Mouse (Mus musculus) MEL-GATA-1-ER (cell line): Measurements from ENCODE around the gene Hist1h4a.
"Not testable (repeated sequence)": the region's sequence is repeated elsewhere in the genome, so short reads cannot be mapped to it uniquely, and the experiment has no call there.

Source experiments
- DNase-seq: peaks from one replicate; pipeline ENCODE4 v3.0.0-alpha.2; 2012; ENCODE audit warnings: low read depth; ENCODE audit errors: extremely low read depth

The Hist1h4a gene

DNA sequence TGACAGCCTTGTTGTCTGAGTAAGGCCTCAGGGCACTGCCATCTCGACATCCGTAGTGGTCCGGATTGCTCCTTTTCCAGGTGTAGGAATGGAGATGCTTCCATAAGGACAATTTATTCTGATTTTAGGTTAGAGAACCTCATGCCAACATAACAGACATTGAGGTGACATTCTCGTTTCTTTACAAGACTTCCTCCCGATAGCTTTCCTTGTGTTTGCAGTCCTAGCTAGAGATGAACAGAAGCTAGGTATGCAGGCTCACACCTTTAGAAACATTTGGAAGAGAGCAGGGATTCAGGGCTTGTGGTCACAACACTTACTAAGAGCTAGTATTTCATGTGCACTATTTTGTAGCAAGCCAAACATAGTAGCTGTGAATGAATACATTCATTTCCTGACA is 17.8 kb downstream of the Hist1h4a start:
- DNase-seq, result no peak

DNA sequence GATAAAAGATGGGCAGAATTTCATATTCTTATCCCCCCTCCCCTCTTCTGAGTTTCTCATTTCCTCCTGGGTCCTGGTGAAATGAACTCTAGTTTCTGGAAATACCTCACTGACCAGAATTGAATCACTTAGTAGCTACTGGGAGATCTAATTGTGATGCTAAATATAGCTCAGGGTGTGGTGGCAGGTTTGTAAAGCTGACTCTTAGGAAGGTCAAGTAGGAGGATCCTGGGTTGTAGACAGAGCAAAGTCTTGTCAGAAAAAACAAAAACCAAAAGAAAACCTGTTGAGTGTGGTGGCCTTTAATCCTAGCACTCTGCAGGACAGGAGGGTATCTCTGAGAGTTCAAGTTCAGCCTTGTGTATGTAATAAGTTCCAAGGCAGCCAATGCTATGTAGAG is 19.0 kb downstream of the Hist1h4a start:
- DNase-seq, result no peak

DNA sequence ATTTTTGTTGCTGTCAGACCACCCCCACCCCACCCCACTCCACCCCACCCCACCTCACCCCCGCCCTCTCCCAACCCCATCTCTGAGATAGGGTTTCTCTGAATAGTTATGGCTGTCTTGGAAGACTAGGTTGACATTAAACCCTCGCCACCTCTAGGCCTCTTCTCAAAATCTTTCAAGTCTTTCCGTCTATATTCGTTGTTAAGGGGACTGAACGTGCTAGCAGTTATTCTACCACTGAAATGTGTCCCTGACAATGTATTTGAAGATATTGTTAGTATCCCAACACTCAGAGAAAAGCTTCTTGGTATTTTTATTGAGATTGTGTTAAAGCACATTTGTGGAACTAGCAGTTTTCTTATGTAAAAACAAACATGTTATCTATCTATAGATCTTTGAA is 20.1 kb downstream of the Hist1h4a start:
- DNase-seq, result no peak

DNA sequence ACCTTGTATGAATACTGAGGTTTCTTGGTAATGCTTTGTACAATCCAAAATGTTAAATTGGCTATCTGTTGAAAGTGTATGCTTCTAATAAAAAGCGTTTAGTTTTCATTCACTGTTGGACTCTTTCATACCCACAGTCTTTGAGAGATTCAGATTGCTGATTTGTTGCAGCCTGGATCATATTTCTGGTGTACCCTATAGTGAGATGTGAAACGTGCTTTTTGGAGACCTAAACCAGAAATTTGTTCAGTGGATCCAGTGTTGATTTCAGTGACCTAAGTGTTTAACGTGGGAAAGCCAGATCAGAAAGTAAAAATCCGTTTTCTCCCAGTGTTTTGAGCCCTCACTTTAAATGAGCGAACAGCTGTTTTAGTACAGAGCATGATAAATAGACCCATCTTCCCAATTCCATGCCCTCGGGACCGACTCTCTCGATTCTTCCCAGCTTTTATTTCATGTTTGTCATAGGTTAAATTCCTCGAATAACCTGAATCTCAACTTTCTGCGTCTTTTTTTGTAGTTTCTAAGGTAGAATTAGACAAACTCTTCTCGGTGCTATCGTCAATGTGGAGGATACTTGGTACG is 20.7 kb downstream of the Hist1h4a start:
- DNase-seq, result no peak

DNA sequence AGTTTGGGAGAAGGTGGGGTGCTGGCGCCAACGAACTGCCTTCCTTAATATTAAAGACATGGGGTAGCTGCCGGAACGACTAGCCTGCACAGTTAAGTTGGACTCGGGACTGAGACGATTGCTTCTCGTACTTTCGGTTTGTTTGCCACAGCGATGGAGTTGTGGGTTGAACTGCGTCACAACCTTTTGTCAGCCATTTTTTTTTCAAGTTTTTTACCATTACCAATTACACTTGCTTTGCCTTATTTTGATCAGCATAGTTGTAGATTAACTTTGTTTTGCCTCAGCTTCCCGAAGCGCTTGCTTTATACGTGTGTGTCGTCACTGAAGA is 21.1 kb downstream of the Hist1h4a start:
- DNase-seq, result no peak

DNA sequence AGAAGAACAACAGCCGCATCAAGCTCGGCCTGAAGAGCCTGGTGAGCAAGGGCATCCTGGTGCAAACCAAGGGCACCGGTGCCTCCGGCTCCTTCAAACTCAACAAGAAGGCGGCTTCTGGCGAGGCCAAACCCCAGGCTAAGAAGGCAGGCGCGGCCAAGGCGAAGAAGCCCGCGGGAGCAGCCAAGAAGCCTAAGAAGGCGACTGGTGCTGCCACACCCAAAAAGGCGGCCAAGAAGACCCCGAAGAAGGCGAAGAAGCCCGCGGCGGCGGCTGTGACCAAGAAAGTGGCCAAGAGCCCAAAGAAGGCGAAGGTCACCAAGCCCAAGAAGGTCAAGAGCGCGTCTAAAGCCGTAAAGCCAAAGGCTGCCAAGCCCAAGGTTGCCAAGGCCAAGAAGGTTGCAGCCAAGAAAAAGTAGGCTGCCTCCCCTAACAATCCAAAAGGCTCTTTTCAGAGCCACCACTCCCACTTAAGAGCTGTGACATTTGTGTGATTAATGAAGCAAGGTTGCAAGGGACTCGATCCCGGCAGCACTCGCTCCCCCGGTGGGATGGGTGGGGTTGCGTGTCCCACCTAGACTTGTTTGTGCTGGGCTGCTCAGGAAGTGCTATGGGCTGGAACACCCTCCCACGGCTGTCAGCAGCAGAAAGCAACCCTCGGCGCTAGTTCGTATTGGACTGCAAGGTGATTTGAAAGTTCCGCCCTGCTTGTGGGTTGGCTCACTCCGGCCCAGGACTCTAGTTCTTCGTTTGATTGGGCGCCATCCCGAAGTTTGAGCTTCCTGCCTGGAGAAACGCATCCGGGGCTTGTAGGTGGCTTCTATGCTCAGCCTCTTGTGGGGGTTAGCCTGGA is 21.7 kb downstream of the Hist1h4a start:
- DNase-seq, result peak; percentile 96

DNA sequence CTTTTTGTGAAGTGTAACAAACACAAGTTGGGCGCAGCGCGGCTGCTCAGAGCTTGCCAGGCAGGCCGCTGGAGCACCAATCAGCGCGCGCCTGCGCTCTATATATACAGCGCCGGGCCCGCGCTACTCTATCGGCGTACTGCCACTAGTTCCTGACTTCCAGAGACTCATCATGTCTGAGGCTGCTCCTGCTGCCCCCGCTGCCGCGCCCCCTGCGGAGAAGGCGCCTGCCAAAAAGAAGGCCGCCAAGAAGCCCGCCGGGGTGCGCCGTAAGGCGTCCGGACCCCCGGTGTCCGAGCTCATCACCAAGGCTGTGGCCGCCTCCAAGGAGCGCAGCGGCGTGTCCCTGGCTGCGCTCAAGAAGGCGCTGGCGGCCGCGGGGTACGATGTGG is 22.4 kb downstream of the Hist1h4a start, which contains the start of gene Hist1h1c:
Gene Hist1h1c, plus strand, starts transcription at position 132 of the 392 bp plus-strand sequence.
- DNase-seq, result peak; percentile 92

DNA sequence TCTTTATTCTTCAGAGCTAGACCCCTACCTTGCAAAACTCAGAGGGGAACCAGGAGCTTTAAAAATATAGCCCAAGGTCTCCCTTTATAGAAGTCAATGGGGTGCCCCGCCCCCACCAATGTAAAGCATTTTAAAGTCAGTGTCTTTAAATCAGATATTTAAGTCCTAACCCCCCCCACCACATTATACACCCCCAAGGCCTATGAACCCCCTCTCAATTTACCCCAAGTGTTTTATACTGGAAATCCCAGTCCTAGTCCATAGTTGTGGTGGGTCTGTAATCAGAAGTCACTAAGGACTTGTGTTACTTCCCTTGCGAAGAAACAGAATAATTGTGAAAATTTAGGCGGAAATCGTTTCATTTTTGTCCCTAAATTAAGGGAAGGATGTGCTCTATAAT is 23.0 kb downstream of the Hist1h4a start:
- no peak for DNase-seq

DNA sequence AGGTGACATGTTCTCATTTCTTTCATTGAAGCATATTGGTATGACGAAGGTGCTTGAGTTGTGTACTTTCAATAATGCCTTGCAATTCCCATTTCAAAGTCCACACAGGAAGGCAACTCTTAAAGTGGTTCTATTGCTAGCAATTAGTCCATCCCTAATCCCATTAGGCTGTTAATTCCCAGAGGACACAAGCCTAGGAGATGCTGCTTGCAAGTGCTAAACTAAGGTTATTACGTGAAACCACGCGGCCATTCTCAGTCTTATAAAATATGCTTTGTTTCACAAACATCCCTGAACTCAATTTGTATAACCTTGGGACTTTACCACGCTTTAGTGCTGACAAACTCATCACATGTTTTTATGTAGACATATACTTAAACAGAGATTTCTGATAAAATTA is 23.9 kb downstream of the Hist1h4a start:
- no peak for DNase-seq

DNA sequence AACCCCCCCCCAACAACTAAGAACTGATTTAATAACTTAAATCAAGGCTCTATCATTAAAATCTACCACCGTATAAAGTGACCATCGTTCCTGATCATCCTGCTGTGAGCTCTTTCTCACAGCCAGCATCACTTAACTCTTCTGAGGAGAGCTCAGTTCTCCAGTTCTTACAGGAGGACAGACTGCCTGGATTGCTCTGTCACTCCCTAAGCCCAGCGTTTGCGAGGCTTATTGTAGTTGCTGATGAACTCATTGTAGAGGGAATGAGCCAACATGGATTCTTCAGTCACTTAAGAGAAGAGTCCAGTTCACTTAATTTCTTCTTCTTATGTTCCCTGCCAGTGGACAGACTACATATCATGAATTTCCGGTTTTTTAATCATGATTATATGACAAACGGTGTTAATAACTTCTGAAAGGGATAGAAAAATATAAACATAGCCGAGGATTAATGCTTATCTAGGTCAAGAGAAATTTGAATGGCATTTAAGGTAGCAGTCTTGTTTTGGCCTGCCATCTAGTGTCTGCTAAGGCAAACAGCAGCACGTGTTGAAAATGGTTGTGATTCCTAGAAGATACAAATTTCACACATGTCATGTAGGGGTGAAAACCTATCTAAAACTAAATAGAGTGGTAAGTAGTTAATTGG is 28.8 kb downstream of the Hist1h4a start:
- peak; percentile 70 for DNase-seq

DNA sequence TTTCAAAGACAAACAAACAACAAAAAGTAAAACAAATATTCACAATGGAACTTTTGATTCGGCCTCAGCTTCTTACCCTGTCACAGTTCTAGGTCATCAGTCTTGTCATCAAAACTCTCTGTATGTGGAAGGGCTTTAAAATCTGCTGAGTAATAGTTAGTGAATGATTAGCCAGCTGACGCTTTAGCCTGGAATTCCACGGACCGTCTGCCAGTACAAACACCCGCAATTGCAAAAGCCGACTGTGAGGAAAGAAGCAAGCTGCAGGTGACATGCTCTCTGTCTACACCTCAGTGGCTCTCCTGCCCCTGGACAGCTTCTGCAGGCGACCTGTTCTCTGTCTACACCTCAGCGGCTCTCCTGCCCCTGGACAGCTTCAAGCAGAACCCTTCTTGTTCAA is 30.6 kb downstream of the Hist1h4a start:
- no peak for DNase-seq

DNA sequence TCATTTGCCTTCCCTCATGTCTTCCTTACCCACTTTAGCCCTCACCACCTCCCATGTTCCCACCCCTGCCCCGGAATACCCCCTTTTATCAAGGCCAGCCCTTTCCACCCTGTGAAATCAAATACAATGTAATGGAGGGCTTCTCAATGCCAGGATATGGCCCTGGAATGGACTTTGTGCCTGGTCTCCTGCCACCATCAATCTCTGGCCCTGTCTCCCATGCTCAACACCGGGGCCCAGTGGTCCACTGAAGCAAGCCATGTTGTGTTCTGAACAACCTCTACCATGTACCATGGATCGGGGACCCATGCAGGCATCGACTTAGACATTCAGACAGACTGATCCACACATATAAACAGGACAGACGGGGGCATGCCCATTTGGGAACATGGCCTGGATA is 31.3 kb downstream of the Hist1h4a start:
- DNase-seq, result no peak

DNA sequence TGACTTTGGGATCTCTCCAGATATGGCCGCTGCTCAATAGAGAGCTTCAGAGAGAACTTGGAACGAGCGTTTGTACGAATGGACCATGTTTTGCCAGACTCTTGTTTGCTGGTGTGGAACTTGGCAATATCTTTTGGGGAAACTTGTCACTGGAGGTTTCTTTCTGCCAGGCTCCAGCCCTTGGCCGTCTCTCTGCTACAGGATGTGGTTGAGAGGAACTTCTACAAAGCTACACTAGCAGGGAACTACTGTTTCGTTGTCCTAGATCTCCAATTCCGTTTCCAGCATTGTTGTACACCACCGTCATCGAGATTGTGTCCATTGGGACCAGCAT is 31.9 kb downstream of the Hist1h4a start:
- no peak for DNase-seq

DNA sequence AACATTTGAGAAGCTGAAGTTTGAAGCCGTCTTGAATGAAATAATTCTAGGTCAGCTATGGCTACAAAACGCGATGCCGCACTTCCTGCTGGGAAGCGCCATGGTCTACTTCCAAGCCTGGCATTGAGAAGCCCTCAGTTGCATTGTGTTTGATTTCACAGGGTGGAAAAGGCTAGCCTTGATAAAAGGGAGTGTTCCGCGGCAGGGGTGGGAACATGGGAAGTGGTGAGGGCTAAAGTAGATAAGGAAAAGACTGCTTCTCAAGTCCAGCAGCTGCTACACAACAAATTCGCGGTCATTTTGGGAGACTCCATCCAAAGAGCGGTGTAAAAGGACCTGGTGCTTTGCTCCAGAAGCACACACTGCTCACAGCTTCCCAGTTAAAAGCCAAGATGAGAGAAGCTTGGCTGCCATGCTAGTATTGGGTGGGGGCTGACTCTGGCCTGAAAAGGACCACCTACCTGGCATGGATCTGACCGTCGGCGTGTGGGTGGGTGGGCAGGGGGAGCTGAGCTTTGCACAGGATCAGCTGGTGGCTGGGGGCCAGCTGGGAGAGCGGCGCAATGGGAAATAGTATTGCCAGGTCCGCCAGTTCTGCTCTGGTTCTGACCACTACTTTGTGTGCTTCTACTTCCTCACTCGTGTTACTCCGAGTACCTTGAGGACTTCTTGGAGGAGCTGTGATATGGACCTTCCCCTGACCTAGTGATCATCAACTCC is 32.4 kb downstream of the Hist1h4a start:
- DNase-seq, result no peak

DNA sequence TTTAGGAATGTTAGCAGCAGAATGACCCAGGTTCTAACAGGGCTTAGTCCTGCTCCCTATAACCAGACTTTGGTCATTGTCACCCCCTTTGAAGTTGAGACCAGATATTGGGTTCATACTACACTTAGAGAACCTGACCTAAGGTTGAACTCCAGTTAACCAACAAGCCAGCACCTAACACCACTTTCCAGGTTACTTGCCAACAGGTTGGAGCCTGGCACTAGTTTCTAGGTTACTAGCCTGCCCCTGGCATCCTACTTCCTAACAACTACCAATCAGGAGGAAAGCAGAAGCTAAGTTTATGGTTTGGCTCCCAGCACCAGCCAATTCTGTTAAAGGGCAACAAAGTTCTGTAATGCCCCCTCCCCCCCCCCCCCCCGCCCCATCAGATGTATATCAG is 35.8 kb downstream of the Hist1h4a start:
- DNase-seq, result no peak

DNA sequence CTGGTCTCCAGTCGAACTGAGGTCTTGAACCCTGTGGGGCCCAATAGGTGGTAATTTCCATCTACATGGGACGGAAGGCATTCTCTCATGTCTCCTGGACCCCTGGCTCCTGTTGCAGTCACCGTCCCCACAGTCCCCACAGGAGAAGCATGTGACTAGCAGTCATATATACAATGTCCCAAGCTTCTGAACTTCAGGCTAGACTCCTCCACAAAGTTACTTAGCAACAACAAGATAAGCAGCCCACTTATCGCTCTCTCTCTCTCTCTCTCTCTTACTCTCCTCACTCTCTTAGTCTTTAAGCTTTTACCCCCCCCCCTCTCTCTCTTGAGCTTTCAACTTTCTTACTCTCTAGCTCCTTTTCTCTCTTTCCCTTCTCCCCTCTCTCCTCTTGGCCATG is 36.8 kb downstream of the Hist1h4a start:
- DNase-seq, result no peak

DNA sequence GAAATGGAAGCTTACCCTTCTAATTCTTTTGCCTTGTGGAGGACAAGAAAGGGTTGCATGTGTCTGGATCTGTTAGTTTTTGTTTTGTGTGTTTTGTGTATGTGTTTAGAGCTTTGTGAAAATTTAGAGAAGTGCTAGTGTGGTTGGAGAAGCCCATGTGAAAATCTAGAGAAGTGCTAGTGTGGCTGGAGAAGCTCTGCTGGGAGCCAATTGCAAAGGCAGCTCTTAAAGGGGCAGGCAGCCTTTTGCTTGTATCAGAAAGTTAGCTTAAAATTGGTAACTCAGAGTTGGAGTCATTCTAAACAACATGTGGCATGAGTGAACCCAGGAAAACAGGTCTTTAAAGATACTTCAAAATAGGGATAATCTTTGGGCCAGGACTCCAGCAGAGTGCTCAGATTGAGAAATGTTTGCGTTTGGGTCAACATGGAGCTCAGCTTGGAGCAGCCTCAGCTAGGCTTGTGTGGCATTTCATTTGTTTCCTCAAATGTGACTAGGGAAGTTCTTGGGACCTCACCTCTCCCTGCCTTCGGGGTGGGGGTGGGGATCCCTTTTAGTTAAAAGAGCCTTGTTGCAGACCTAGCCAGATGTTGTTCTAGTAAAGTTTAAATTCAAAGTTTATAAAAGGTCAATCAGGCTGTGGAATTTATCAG is 43.3 kb downstream of the Hist1h4a start:
- not testable (repeated sequence) for DNase-seq

DNA sequence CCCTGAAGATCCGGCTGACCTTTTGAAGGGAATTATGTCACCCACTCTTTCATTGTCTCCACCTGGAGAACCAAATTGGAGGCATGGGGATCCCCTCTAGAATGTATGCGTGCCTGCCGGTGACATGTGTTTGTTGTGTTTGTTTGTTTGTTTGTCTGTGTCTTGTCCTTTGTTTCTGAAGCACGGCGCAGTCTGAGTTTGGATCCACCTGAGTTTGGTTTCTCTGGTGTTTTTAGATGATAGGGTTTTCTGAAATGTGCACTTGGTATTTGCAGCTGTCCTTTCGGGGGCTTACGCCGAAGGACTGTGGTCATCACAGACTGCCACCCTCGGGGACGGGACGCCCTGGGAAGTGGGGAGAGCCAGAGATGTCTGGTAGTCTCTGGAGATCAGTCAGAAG is 43.9 kb downstream of the Hist1h4a start:
- no peak for DNase-seq

DNA sequence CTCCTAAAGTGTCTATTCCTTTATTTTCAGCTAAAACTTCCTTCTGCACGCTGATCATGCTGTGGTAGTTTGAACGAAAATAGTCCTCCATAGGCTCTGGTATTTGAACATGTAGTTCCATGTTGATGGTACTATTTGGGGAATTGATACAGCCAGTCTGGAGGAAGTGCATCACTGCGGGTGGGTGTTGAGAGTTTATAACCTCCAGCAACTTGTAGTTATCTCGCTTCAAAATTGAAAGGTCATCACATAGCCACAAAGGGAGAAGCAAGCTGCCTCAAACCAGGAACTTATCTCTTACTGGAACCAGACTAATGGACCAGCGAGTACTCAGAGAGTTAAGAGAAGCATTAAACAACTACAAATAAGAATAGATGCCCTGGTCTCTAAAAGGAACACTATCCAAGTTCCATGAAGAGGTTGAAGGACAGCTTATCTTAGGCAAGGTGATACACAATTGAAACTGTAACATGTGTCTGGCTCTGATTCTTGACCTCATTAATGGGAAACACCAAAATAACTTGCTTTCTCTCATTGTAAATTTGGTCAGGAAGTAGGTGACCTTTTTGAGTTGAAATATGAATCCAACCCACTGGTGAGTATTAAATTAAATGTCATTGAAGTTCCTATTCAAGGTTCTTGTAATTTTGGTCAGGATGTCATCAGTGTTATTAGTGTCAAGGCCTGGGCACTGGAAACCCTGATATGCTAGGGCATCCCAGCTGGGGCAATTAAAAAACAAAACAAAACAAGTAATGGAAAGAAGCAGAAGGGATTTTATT is 44.6 kb downstream of the Hist1h4a start:
- DNase-seq, result peak; percentile 50
